Mouse (Mus musculus) frontal cortex, adult 2 months (tissue): Measurements from ENCODE around the gene Pkig. TPM values are rescaled to one million over a fixed set of nuclear protein-coding genes. Genes with fewer than 3 reads are reported as not detected.
"Not testable (repeated sequence)": the region's sequence is repeated elsewhere in the genome, so short reads cannot be mapped to it uniquely, and the experiment has no call there.

Experiments
- DNase-seq, 2 experiments: peaks; one replicate each; pipeline ENCODE4 v3.0.0; 2022; ENCODE audit warnings: low spot score in 1 of 2; ENCODE audit errors: extremely low spot score in 1 of 2
- polyA plus RNA-seq: library from polyadenylated mRNA; depleted of rRNA; stranded (reverse); fragments of >200 nt; gene quantifications from 2 replicates; pipeline ENCODE4 v1.2.3, GENCODE M21; 2012

Gene Pkig
- polyA plus RNA-seq, 1 experiment = 194 TPM

GRCm38 (mm10) chr2:163675662-163676061 is 17.5 kb downstream of the Pkig start:
- peak; percentile 57 to 66 for DNase-seq

- DNase-seq = no peak
Observed at GRCm38 (mm10) chr2:163676321-163676720, 18.1 kb downstream of the Pkig start.

- DNase-seq = no peak
Observed at GRCm38 (mm10) chr2:163676745-163677144, 18.6 kb downstream of the Pkig start.

GRCm38 (mm10) chr2:163682344-163682743 is 24.2 kb downstream of the Pkig start:
- no peak for DNase-seq

DNA sequence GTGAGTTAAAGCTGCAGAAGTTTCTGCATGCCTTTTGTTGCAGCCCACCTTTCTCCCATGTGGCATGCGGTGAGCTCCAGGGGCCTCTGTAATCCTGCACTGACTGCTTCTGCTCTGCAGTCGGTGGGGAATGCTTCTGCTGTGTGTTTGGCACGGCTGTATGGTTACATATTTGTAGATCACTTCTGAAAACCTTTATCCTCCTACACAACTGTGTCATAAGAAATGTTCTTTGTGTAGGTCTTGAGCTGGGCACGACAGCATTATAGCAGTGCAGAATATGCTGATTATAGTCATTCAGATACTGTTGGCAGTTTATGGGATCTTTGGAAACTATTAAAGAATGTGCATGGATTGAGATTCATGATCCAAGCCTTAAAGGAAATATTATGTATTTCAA is 27.1 kb downstream of the Pkig start:
- peak in 1 of 2 experiments; percentile 43 for DNase-seq

DNA sequence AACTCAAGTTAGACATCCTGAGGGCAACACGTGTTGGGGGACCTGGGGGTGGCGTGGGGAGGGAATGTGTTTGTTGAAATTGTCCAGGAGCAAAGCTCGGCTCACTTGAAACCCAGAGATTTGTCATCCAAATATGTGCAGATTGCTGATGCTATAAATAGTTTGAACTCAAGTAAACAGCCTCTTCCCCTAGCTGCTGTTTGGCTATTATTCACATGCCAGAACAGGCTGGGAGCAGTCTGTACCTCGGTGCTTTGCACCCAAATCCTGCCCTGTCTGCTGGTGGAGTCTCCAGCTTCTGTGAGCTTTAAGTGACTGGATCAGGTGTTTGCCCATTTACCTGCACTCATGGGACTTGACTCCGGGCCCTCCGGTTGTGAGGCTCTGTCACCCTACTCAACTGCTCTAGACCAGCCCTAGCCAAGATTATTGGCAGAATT is 27.6 kb downstream of the Pkig start:
- DNase-seq = peak; percentile 75

DNA sequence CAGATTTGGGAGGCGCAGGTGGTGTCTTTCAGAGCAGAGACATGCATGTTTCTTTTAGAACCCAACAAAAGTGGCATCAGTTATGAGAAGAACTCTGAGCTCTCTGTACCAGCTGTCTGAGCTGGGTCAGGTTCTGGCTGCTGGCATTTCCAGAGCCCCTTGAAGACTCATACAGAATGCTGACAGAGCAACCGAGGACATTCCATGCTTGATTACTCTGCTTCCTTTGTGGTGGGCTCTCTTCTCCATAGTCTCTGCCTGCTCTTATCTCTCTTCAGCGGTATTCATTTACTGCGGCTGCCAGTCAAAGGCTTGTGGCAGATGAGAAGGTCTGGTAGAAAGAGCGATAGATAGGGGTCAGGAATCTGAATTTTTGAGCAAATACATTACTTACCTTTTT is 28.0 kb downstream of the Pkig start:
- no peak for DNase-seq

GRCm38 (mm10) chr2:163686886-163687285 is 28.7 kb downstream of the Pkig start:
- DNase-seq = no peak

DNA sequence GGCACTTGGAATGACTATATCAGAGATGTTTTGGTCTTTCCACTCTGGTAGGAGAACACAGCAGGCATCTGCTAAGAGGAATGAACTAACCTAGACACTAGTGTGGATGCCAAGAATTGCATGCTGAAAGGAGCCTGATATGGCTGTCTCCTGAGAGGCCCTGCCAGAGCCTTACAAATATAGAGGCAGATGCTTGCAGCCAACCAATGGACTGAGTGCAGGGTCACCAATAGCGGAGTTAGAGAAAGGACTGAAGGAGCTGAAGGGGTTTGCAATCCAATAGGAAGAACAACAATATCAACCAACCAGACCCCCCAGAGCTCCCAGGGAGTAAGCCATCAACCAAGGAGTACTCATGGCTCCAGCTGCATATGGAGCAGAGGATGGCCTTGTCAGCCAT is 30.2 kb downstream of the Pkig start:
- not testable (repeated sequence) for DNase-seq

GRCm38 (mm10) chr2:163689771-163690170 is 31.6 kb downstream of the Pkig start:
- no peak for DNase-seq

DNA sequence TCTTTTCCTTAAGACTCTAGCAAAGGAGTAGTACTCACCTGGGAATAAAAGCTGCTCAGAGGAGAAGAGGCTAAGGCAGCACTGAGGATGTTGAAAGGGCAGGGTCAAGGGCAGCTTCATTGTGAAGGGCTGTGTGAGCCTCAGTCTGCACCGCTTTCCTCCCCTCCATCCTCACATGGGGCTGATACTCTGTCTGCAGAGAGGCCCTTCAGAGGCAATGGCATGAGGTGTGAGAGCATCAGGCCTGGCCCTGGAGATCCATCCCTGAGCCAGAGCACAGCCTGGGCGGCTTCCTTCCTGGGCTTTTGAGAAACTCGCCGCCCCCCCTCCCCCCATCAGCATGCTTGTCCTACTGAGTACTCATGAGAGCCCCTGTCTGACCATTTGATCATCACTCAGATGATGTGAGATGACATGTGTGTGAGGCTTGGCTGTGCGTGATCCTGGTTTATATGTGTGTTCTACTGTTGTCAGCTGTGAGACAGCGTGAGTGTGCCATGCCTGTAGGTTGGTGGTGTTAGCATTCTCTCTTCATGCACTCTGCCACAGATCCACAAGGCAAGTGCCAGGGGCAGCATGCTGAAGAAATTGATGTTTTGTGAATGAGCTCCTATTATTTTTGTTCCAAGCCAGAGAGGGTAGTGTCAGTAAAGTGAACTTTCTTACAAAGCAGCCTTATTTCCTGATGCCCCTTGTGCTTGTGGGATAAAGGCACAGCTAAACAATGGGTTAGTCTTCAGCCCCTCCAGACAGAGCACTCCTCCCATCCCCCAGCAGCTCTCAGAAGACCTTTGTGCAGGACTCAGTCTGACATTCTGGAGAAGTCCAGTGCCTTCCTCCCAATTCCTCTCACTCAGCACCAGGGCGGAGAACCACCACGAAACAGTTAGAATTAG is 32.5 kb downstream of the Pkig start:
- no peak for DNase-seq

DNA sequence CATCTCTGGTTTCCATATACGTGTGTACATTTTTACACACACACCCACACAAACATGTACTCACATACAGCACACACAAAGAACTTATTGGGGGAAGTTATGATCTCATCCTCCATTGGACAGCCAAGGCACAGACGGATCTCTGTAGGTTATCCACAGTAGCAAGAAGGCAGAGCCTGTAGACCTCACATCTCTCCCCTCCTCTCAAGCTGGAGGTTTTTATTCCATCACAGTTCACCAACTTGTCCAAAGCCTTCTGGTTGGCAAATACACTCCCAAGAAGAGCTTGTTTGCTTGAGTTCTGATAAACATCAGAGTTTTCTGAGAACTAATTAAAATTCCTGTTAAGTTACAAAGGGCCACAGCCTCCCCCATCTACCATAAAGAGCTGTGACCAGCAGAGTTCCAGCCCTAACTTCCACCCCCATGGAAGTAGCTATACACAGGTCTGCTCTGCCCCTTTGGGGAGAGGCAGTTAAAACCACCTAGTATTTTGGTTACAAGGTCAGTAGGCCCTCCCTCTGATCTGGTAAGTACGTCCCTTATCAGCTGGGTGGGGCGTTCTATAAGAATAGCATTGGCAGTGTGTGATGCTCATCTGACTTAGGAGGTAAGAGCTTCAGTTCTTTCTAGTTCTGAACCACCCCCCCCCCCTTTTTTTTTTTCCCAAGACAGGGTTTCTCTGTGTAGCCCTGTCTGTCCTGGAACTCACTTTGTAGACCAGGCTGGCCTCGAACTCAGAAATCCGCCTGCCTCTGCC is 33.8 kb downstream of the Pkig start:
- no peak for DNase-seq

DNA sequence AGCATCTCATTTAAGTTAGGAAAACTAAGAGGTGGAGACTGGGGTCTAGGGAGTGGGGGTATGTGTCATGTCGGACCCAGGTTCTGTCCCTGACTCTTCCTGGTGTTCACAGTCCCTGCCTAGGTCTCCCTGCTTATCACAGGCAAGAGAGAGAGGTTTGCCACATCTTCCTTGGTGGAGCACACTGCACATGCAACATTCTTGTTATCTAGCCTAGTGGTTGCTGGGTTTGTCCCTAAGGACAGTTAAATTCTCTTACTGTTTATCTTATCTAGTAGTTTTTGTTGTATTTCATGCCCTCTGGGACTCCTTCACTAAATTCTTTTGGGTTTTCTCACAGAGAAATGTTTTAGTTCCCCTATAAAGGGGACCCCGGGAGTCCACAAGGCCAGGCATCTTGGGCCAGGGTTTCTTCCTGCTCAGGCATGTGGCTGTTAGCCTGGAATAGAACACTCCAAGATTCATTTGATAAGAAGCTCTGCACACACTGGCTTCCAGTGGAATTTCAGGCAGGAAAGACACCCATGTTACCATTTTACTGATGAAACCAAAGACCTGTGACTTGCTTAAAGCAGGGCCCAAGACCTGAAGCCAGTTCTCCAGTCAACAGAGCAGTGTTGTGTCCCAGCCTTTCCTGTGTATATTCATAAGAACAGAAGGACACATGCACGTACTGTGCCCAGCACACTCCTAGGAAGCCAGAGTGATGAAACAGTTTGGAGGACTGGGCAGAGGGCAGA is 34.9 kb downstream of the Pkig start:
- no peak for DNase-seq

- DNase-seq = no peak
Observed at GRCm38 (mm10) chr2:163693716-163694314, 35.6 kb downstream of the Pkig start.

GRCm38 (mm10) chr2:163696763-163697162 is 38.6 kb downstream of the Pkig start:
- DNase-seq = no peak

DNA sequence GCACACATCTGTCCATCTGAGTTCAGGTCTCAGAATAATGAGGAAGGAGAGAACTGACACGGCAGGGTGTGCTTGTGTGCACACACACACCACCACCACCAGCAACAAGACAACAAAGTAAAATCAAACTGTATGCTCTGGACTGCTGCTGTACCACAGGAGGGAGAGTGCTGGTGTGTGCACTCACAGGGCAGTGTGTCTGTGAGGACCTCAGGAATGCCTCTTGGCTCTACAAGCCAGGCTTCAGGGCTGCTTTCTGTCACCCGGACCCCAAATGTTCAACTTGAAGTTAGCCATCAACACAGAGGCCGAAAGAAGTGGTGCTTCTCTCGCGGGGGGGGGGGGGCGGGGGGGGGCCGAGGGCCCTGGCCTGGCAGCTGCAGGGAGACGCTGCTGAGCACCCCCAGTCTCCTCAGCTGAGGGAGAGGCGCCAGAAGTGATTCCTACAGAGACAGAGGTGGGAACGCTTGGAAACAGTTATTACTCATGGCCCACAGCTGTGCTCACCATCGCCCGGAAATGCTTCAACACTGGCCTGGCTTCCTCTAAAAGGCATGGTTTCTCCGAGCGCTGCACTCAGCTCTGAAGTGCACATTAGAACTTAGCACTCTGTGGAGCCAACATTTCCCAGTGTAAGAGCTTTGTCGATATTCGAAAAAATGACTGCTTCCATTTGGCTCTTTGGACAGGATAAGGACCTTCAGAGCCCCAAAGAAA is 39.7 kb downstream of the Pkig start:
- DNase-seq = peak in 1 of 2 experiments; percentile 40

GRCm38 (mm10) chr2:163699078-163699780 is 41.0 kb downstream of the Pkig start:
- DNase-seq = no peak

DNA sequence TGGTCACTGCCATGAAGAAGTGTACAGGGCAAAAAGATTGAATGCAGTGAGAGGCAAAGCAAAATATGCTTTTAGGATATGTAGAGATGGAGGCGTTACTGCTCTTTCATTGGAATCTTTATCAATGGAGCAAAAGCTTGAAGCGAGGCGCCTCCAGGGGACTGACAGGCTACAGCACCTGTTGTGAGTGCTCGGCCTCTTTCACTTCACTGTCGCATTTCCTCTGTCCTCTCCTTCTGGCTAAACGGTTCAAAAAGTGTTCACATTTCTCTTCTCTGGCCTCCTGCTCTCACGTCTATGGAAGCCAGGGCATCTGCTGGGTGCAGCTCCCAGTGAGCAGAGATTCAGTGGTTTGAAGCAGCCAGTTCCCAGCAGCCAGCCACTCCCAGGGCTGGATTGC is 44.2 kb downstream of the Pkig start:
- no peak for DNase-seq

DNA sequence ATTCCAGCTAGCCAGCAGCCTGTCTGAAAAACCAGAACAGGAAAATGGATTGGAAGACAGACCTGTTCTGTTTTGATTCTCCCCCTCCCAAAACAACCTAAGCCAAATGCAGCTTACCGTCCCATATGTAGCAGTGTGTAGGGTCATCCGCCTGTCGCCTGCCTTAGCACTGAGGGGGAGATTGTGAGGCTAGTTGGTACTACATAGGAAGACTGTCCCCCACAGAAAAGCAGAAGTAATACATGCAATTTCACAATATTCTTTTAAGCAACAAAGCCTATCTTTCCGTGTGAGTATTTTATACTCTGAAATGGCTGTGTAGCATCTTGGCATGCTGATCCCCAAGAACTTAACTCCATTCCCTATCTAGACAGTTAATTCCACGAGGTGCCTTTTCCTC is 44.7 kb downstream of the Pkig start:
- no peak for DNase-seq
